Mouse (Mus musculus) hindbrain, embryonic 15.5 days (tissue): ENCODE data around the gene Wdr1. TPM values are rescaled to one million over a fixed set of nuclear protein-coding genes. Genes with fewer than 3 reads are reported as not detected.
A peak's percentile ranks its signal among the peaks of the same experiment; 100 is the strongest.

Source experiments
- ATAC-seq: fragments of 200-750 bp; cut with Nextera tagmentation; 2 replicates; pipeline ENCODE4 v1.8.0; 2017; ENCODE audit warnings: low read depth, moderate number of reproducible peaks, moderate TSS enrichment; ENCODE audit not compliant: low FRiP score
- H3K27ac ChIP-seq: fragments of 300-500 bp; sonication (generic); replicated peaks from 2 replicates; pipeline ENCODE4 v1.5.1; 2015; ENCODE audit warnings: mild to moderate bottlenecking, inconsistent platforms
- H3K27me3 ChIP-seq: fragments of 300-500 bp; sonication (generic); 2 replicates; pipeline ENCODE4 v1.6.1; 2015; ENCODE audit warnings: control low read depth, inconsistent platforms
- H3K36me3 ChIP-seq: fragments of 300-500 bp; sonication (generic); 2 replicates; pipeline ENCODE4 v1.6.1; 2015; ENCODE audit warnings: control low read depth, inconsistent platforms
- H3K4me1 ChIP-seq: fragments of 300-500 bp; sonication (generic); replicated peaks from 2 replicates; pipeline ENCODE4 v1.6.1; 2015; ENCODE audit warnings: control low read depth, inconsistent platforms
- H3K4me2 ChIP-seq: fragments of 300-500 bp; sonication (generic); 2 replicates; pipeline ENCODE4 v1.6.1; 2015; ENCODE audit warnings: moderate library complexity, mild to moderate bottlenecking, inconsistent platforms
- H3K4me3 ChIP-seq: fragments of 300-500 bp; sonication (generic); 2 replicates; pipeline ENCODE4 v1.5.1; 2015; ENCODE audit warnings: mild to moderate bottlenecking, inconsistent platforms
- H3K9ac ChIP-seq: fragments of 300-500 bp; sonication (generic); 2 replicates; pipeline ENCODE4 v1.6.1; 2015; ENCODE audit warnings: inconsistent platforms
- H3K9me3 ChIP-seq: fragments of 300-500 bp; sonication (generic); 2 replicates; pipeline ENCODE4 v1.6.1; 2016; ENCODE audit warnings: control low read depth, inconsistent platforms
- WGBS: fragments of 180-500 bp; shearing (Covaris S2); methylation state at CpG from one replicate; pipeline ENCODE4 v1.1.7; 2015; 5-methylcytosine and 5-hydroxymethylcytosine counted together
- polyA plus RNA-seq: library from polyadenylated mRNA; unstranded; fragments of >200 nt; fragmentation: Nextera tagmentation; extraction: Ambion mirVana; gene quantifications from 2 replicates; pipeline ENCODE4 v1.2.1, GENCODE M21; 2015

Wdr1 gene
- polyA plus RNA-seq, 1 experiment from 2014 or later, result 188 TPM

GRCm38 (mm10) chr5:38560586-38561425 is 2.2 kb downstream of the Wdr1 start:
- 1% methylated on average over 35 of the region's 41 CpGs for WGBS
- peak; percentile 40 for ATAC-seq

GRCm38 (mm10) chr5:38558831-38559230 is 4.2 kb downstream of the Wdr1 start:
- Histone ChIP-seq H3K4me1 (peaks cover 43% of the 10 kb centered on the region), H3K4me2 (no peak overlapping the region), H3K9ac (no peak overlapping the region), H3K27me3 (no peaks in the 10 kb centered on the region), H3K36me3 (peaks cover 16% of the 10 kb centered on the region), H3K9me3 (no peaks in the 10 kb centered on the region), H3K27ac (no peak overlapping the region), H3K4me3 (no peak overlapping the region)
- 81% methylated on average over 5 of the region's 5 CpGs for WGBS
- no peak for ATAC-seq

More at GRCm38 (mm10) chr5:38560586-38561425, 2.2 kb downstream of the Wdr1 start:
- Histone ChIP-seq H3K9ac (peak overlapping the region; percentile 75), H3K4me3 (peak overlapping the region; percentile 74), H3K27ac (peak overlapping the region; percentile 91), H3K4me1 (peaks cover 37% of the 10 kb centered on the region), H3K27me3 (no peaks in the 10 kb centered on the region), H3K9me3 (no peaks in the 10 kb centered on the region), H3K4me2 (peak overlapping the region; percentile 89), H3K36me3 (peaks cover 13% of the 10 kb centered on the region; the same call in 1 of the 2 replicates)

GRCm38 (mm10) chr5:38557811-38558210 is 5.2 kb downstream of the Wdr1 start:
- Histone ChIP-seq H3K9me3 (no peaks in the 10 kb centered on the region), H3K4me1 (peaks cover 44% of the 10 kb centered on the region), H3K4me3 (no peak overlapping the region), H3K27ac (no peak overlapping the region), H3K27me3 (no peaks in the 10 kb centered on the region), H3K36me3 (peaks cover 16% of the 10 kb centered on the region), H3K9ac (no peak overlapping the region), H3K4me2 (no peak overlapping the region)
- WGBS, result 96% methylated on average over 4 of the region's 4 CpGs
- ATAC-seq, result no peak

DNA sequence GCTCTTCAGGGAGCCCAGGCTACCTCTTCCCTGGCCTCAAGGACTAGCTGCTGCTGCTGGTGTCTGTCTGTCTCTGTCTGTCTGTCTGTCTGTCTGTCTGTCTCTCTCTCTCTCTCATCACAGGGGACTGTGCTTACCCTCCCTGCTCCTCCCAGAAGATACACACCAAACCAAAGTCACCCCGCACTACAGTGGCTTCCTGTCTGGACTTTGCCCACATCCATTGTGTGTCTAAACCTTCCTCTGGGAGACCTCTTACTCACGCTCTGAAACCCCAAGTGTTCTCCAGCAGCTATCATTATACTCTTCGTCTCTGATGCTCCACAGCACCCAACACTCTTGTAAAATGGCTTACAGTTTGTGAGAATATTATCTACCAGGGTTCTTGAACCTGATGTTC is 6.6 kb downstream of the Wdr1 start:
- no peaks in the 10 kb centered on the region for H3K27me3 ChIP-seq
- H3K27ac ChIP-seq, result no peak overlapping the region
- no peak overlapping the region for H3K4me2 ChIP-seq
- H3K4me3 ChIP-seq, result no peak overlapping the region
- peaks cover 16% of the 10 kb centered on the region for H3K36me3 ChIP-seq
- no peaks in the 10 kb centered on the region for H3K9me3 ChIP-seq
- peaks cover 37% of the 10 kb centered on the region for H3K4me1 ChIP-seq
- no peak for ATAC-seq
- H3K9ac ChIP-seq, result no peak overlapping the region
- 91% methylated on average over 3 of the region's 3 CpGs for WGBS

GRCm38 (mm10) chr5:38553953-38554352 is 9.1 kb downstream of the Wdr1 start:
- no peak overlapping the region for H3K4me3 ChIP-seq
- H3K4me2 ChIP-seq, result no peak overlapping the region
- no peak for ATAC-seq
- no peak overlapping the region for H3K9ac ChIP-seq
- H3K4me1 ChIP-seq, result peaks cover 30% of the 10 kb centered on the region
- peaks cover 32% of the 10 kb centered on the region for H3K36me3 ChIP-seq
- H3K9me3 ChIP-seq, result no peaks in the 10 kb centered on the region
- no peak overlapping the region for H3K27ac ChIP-seq
- 59% methylated on average over 3 of the region's 3 CpGs for WGBS
- no peaks in the 10 kb centered on the region for H3K27me3 ChIP-seq

DNA sequence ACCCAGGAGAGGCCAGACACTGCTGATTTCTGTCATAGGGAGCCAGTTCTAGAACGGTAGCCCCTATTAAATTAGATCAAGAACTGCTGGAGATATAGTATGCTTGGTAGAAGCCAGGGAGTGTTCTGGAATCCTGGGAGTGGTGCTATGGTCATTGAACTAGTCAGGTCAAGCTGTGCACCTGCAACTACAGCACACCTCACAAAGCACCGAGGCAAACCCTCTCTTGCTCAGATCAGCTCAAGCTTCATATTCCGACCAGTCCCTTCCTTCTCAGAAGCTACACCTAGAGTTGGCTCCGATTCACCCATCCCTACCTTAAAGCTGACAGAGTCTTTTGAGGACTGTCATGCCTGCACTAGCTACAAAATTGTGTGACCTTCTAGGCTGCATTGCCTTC is 9.5 kb downstream of the Wdr1 start:
- no peak for ATAC-seq
- Histone ChIP-seq H3K4me3 (no peak overlapping the region), H3K4me2 (no peak overlapping the region), H3K9me3 (no peaks in the 10 kb centered on the region), H3K36me3 (peaks cover 37% of the 10 kb centered on the region), H3K27ac (no peak overlapping the region), H3K9ac (no peak overlapping the region), H3K27me3 (no peaks in the 10 kb centered on the region), H3K4me1 (peaks cover 25% of the 10 kb centered on the region)
- WGBS, result 96% methylated on average over 4 of the region's 4 CpGs

DNA sequence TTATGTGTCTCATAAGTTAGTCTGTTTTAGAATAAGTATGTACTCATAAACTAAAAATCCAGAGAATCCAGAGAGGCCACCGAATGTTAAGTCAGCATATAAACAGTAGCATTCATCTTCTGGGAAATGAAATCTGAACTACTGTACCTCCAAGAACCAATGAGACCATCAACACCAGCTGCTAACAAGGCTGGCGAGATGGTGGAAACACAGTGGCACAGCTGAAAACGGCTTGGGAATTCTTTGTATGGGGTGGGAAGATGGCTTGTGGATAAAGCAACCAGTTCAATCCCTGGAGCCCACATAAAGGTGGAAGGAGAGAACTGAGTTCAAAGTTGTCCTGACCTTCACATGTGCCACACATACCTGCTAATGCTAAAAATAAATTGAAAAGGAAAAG is 10.4 kb downstream of the Wdr1 start:
- no peak for ATAC-seq
- no peaks in the 10 kb centered on the region for H3K27me3 ChIP-seq
- H3K4me3 ChIP-seq, result no peak overlapping the region
- WGBS, result 91% methylated on average over 3 of the region's 3 CpGs
- no peak overlapping the region for H3K4me2 ChIP-seq
- no peak overlapping the region for H3K9ac ChIP-seq
- no peaks in the 10 kb centered on the region for H3K9me3 ChIP-seq
- H3K4me1 ChIP-seq, result peaks cover 22% of the 10 kb centered on the region; the same call in 1 of the 2 replicates
- H3K27ac ChIP-seq, result no peak overlapping the region
- peaks cover 40% of the 10 kb centered on the region for H3K36me3 ChIP-seq

- Histone ChIP-seq H3K27me3 (no peaks in the 10 kb centered on the region), H3K9me3 (no peaks in the 10 kb centered on the region), H3K4me3 (no peak overlapping the region), H3K4me2 (no peak overlapping the region), H3K27ac (peak overlapping the region; percentile 57; the same call in 1 of the 2 replicates), H3K36me3 (peaks cover 56% of the 10 kb centered on the region), H3K4me1 (peaks cover 22% of the 10 kb centered on the region; the same call in 1 of the 2 replicates), H3K9ac (no peak overlapping the region)
- no peak for ATAC-seq
- WGBS, result 86% methylated on average over 1 of the region's 1 CpGs
Observed at GRCm38 (mm10) chr5:38550221-38550768, 12.7 kb downstream of the Wdr1 start.

DNA sequence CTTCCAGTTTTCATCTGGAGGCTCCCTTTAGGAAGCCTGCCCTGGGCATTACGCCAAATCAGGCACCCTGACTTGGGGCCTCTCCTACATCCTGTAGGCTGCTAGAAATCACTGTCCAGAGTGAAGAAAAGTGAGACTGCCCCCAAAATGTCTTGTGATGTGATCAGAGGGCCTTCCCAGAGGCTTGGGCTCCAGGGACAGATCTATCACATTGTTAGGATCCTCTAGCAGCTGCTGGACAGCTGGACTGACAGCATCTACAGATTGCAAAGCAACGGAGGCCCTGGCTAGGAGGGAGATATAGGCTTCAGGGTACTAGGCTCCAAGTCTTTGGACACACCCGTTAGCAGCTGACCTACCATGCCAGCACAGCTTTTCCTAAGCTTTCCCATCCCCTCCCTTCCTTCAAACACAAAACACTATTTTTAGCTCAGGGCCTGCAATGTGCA is 13.5 kb downstream of the Wdr1 start:
- no peak for ATAC-seq
- Histone ChIP-seq H3K4me3 (no peak overlapping the region), H3K27me3 (no peaks in the 10 kb centered on the region), H3K27ac (peak overlapping the region; percentile 57; the same call in 1 of the 2 replicates), H3K4me2 (no peak overlapping the region), H3K9ac (no peak overlapping the region), H3K36me3 (peaks cover 64% of the 10 kb centered on the region), H3K9me3 (no peaks in the 10 kb centered on the region), H3K4me1 (peaks cover 22% of the 10 kb centered on the region; the same call in 1 of the 2 replicates)
- WGBS, result 72% methylated on average over 3 of the region's 3 CpGs

GRCm38 (mm10) chr5:38547375-38547774 is 15.6 kb downstream of the Wdr1 start:
- H3K4me1 ChIP-seq, result peaks cover 23% of the 10 kb centered on the region
- H3K9me3 ChIP-seq, result no peaks in the 10 kb centered on the region
- no peak overlapping the region for H3K27ac ChIP-seq
- H3K4me2 ChIP-seq, result no peak overlapping the region
- WGBS, result 48% methylated on average over 6 of the region's 6 CpGs
- peaks cover 85% of the 10 kb centered on the region for H3K36me3 ChIP-seq
- H3K27me3 ChIP-seq, result no peaks in the 10 kb centered on the region
- H3K4me3 ChIP-seq, result no peak overlapping the region
- H3K9ac ChIP-seq, result no peak overlapping the region
- ATAC-seq, result no peak

DNA sequence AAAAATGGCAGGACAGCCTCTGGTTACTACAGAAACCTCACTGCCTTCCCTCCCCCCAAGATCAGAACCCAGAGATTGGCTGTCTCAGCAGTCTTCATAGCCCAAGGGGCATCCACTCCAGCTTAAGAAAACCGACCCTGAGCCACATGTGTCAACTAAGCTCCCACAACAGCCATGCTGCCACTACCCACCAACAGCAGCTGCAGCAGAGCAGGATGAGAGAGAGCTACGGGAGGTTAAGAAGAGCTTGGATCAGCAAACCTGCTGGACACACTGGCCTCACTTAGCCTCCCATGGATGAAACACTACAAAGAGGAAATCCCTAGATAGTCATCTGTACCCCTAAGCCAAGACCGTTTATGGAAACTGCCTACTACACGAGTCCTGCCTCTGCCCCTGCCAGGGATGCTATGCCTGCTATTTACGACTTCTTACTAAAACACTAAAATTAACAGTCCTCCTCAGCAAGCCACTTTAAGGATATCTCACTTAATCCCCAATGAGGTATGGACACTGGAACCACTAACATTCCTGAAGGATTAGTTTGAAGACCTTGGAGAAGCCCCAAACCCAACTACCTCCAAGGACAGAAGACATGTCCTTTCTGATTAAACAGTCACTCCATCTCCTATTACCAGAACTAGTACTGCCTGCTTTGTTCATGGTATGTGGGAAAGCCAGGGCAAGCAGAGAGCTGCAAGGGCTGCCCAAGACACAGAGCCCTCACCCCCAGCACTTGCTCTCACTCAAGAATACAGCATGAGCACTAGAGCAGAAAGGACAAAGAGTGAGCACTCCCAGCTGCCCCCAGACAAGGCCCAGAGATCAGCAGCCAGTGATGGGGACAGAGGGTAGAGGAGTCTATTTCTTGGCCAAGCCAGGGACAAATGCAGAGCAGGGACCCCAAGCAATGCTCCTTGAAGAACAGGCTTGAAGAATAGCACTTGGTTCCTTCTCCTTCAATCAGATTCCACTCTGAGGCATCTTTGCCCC is 18.3 kb downstream of the Wdr1 start:
- no peak overlapping the region for H3K4me3 ChIP-seq
- peaks cover 14% of the 10 kb centered on the region for H3K4me1 ChIP-seq
- H3K36me3 ChIP-seq, result peaks cover 94% of the 10 kb centered on the region
- no peaks in the 10 kb centered on the region for H3K27me3 ChIP-seq
- H3K4me2 ChIP-seq, result no peak overlapping the region
- H3K9me3 ChIP-seq, result no peaks in the 10 kb centered on the region
- WGBS, result 76% methylated on average over 5 of the region's 5 CpGs
- H3K27ac ChIP-seq, result peak overlapping the region; percentile 33; the same call in 1 of the 2 replicates
- ATAC-seq, result no peak
- H3K9ac ChIP-seq, result no peak overlapping the region
